Comparison of ENCODE assay signal across 8 mouse cellular contexts in genomic region chr7:102249896-102250630, GRCm38 (mm10). TPM values are rescaled to one million over a fixed set of nuclear protein-coding genes. Genes with fewer than 3 reads are reported as not detected.
DNase-seq lines count a peak whose midpoint lies in the region; ATAC-seq and TF ChIP-seq lines count a peak whose summit lies in the region.

No protein-coding gene starts in this region.

- peak overlapping the region; percentile 74 to 85 (median 76) for H3K4me3 ChIP-seq in CH12.LX (replicated peaks in 1 of 3; ENCODE audit: low read depth in 2 of 3, low read length in 2 of 3, poor library complexity in 1 of 3)
- H3K4me3 ChIP-seq in heart, embryonic 15.5 days: peak overlapping the region; percentile 93
- peak overlapping the region; percentile 81 for H3K4me3 ChIP-seq in lung, embryonic 14.5 days (ENCODE audit: low read depth, low read length)
- peak overlapping the region; percentile 71 for H3K4me3 ChIP-seq in neural tube, embryonic 14.5 days (ENCODE audit: low read depth, low read length)

- TF ChIP-seq CTCF in CH12.LX (conservative IDR thresholded peaks at IDR 0.05 in 1 of 2, IDR thresholded peaks at IDR 0.05 in 1 of 2; ENCODE audit: low read depth in 2 of 2, low read length in 2 of 2): no peak
- no peak for TF ChIP-seq CTCF in lung, embryonic 14.5 days (IDR thresholded peaks at IDR 0.05; ENCODE audit: low read depth)

- peak; percentile 83 for DNase-seq in CH12.LX (ENCODE audit: extremely low read depth)
- DNase-seq in c-Kit-negative CD71-positive TER-119-positive erythroid progenitor cells, embryonic 14.5 days (ENCODE audit: low read depth, low spot score): peak; percentile 51
- peak; percentile 59 for DNase-seq in fibroblast of lung, adult 2 months (ENCODE audit: low read depth)
- DNase-seq in kidney, postnatal 10 days: peak; percentile 90
- peak; percentile 84 for DNase-seq in lung, embryonic 14.5 days
- DNase-seq in testis, postnatal 10 days (ENCODE audit: low spot score): peak; percentile 81

- H3K4me2 ChIP-seq in CH12.LX (ENCODE audit: insufficient read depth, low read depth, poor library complexity, severe bottlenecking): peak overlapping the region; percentile 22; the same call in 1 of the 2 replicates
- H3K4me2 ChIP-seq in heart, embryonic 15.5 days: peak overlapping the region; percentile 79
- peak overlapping the region; percentile 83 for H3K4me2 ChIP-seq in lung, embryonic 14.5 days
- peak overlapping the region; percentile 92 for H3K4me2 ChIP-seq in neural tube, embryonic 14.5 days (ENCODE audit: low read depth, low read length)

- H3K27me3 ChIP-seq in CH12.LX (replicated peaks): no peaks in the 10 kb centered on the region
- 0 out of 2 replicates have a peak, but pooled peaks cover under 1% of the 10 kb centered on the region for H3K27me3 ChIP-seq in heart, embryonic 15.5 days
- no peaks in the 10 kb centered on the region for H3K27me3 ChIP-seq in lung, embryonic 14.5 days (ENCODE audit: insufficient read depth, low read length)
- H3K27me3 ChIP-seq in neural tube, embryonic 14.5 days (ENCODE audit: control insufficient read depth, insufficient read depth, low read length): no peaks in the 10 kb centered on the region

- TF ChIP-seq RAD21 in CH12.LX (IDR thresholded peaks at IDR 0.05; ENCODE audit: low read depth, low read length): no peak

- in situ Hi-C loops in CH12.LX (cut with MboI; ENCODE audit: low pct_ligation_motif_present, low pct_unique_long_range_greater_than_20kb, low sequenced_read_pairs): loop anchor here (25.0 kb wide), 1 partner anchor 588 kb away; the partner anchor contains the start of gene Clpb

- under 1% methylated on average over 47 of the region's 49 CpGs for WGBS in heart, embryonic 15.5 days
- WGBS in lung, embryonic 14.5 days: under 1% methylated on average over 37 of the region's 49 CpGs
- 0% methylated on average over 25 of the region's 49 CpGs for WGBS in neural tube, embryonic 14.5 days

- dilution Hi-C loops in CH12.LX (cut with MboI; ENCODE audit: extremely low pct_ligation_motif_present, extremely low pct_unique_long_range_greater_than_20kb, low sequenced_read_pairs): no loop called here

- H3K9ac ChIP-seq in CH12.LX (ENCODE audit: insufficient read depth, low read depth): peak overlapping the region; percentile 94
- H3K9ac ChIP-seq in heart, embryonic 15.5 days: peak overlapping the region; percentile 96
- H3K9ac ChIP-seq in lung, embryonic 14.5 days: peak overlapping the region; percentile 84
- H3K9ac ChIP-seq in neural tube, embryonic 14.5 days (replicated peaks; ENCODE audit: low read depth, low read length): peak overlapping the region; percentile 84

- no peaks in the 10 kb centered on the region for H3K9me3 ChIP-seq in CH12.LX (replicated peaks; ENCODE audit: low read length)
- no peaks in the 10 kb centered on the region for H3K9me3 ChIP-seq in heart, embryonic 15.5 days (replicated peaks)
- no peaks in the 10 kb centered on the region for H3K9me3 ChIP-seq in lung, embryonic 14.5 days (ENCODE audit: low read depth, low read length)
- no peaks in the 10 kb centered on the region for H3K9me3 ChIP-seq in neural tube, embryonic 14.5 days (ENCODE audit: control insufficient read depth, low read length)

- peak; percentile 85 for ATAC-seq in heart, embryonic 15.5 days (replicated peaks; ENCODE audit: insufficient number of reproducible peaks, insufficient read depth, low FRiP score, low read depth)
- peak; percentile 85 for ATAC-seq in lung, embryonic 14.5 days (ENCODE audit: insufficient read depth)
- ATAC-seq in neural tube, embryonic 14.5 days (ENCODE audit: low read depth): peak; percentile 79

- peak; percentile 76 for TF ChIP-seq POLR2A in CH12.LX (IDR thresholded peaks at IDR 0.05; ENCODE audit: low read depth, low read length)

- no peaks in the 10 kb centered on the region for H3K36me3 ChIP-seq in CH12.LX (replicated peaks in 1 of 2; ENCODE audit: control insufficient read depth in 1 of 2, insufficient read depth in 1 of 2, low read length in 1 of 2)
- no peaks in the 10 kb centered on the region for H3K36me3 ChIP-seq in heart, embryonic 15.5 days
- H3K36me3 ChIP-seq in lung, embryonic 14.5 days (ENCODE audit: insufficient read depth): no peaks in the 10 kb centered on the region
- no peaks in the 10 kb centered on the region for H3K36me3 ChIP-seq in neural tube, embryonic 14.5 days (ENCODE audit: control insufficient read depth, insufficient read depth, low read length)

- peaks cover 40% of the 10 kb centered on the region for H3K79me2 ChIP-seq in CH12.LX (replicated peaks; ENCODE audit: control insufficient read depth, extremely low read depth, insufficient read depth, poor library complexity, severe bottlenecking)

- no peak for TF ChIP-seq EP300 in CH12.LX (IDR thresholded peaks at IDR 0.05; ENCODE audit: low read length)

- peak overlapping the region; percentile 92 for H3K27ac ChIP-seq in CH12.LX (ENCODE audit: insufficient read depth, low read depth)
- H3K27ac ChIP-seq in heart, embryonic 15.5 days: peak overlapping the region; percentile 97
- peak overlapping the region; percentile 99 for H3K27ac ChIP-seq in lung, embryonic 14.5 days (ENCODE audit: low read depth)
- H3K27ac ChIP-seq in neural tube, embryonic 14.5 days (ENCODE audit: low read depth, low read length): peak overlapping the region; percentile 80

- peaks cover 27 to 40% of the 10 kb centered on the region in 2 experiments for H3K4me1 ChIP-seq in CH12.LX (ENCODE audit: control insufficient read depth in 1 of 2, insufficient read depth in 2 of 2)
- peaks cover 41% of the 10 kb centered on the region for H3K4me1 ChIP-seq in heart, embryonic 15.5 days (replicated peaks)
- H3K4me1 ChIP-seq in lung, embryonic 14.5 days (ENCODE audit: insufficient read depth): peaks cover 27% of the 10 kb centered on the region
- H3K4me1 ChIP-seq in neural tube, embryonic 14.5 days (ENCODE audit: control insufficient read depth, insufficient read depth, low read length): peaks cover 11% of the 10 kb centered on the region

TF ChIP-seq in CH12.LX, 34 proteins besides CTCF, POLR2A, EP300 and RAD21:
- TF ChIP-seq TCF12 (IDR thresholded peaks at IDR 0.05; ENCODE audit: low read depth, low read length) (peak; percentile 52), IRF4 (IDR thresholded peaks at IDR 0.05; ENCODE audit: low read depth, low read length) (peak; percentile 40; the same call in 1 of the 2 replicates), BHLHE40 (IDR thresholded peaks at IDR 0.05; ENCODE audit: low read depth, low read length) (no peak), UBTF (IDR thresholded peaks at IDR 0.05; ENCODE audit: low read depth, low read length) (0 out of 2 replicates have a peak, but pooled peaks have one; percentile 67), SIN3A (IDR thresholded peaks at IDR 0.05; ENCODE audit: low read length) (peak; percentile 80), ELF1 (IDR thresholded peaks at IDR 0.05; ENCODE audit: low read depth, low read length) (peak; percentile 72), NELFE (IDR thresholded peaks at IDR 0.05; ENCODE audit: low read depth, low read length) (peak; percentile 72), GABPA (IDR thresholded peaks at IDR 0.05; ENCODE audit: insufficient replicate concordance, low read depth, low read length) (no peak), MXI1 (IDR thresholded peaks at IDR 0.05; ENCODE audit: low read depth, low read length) (no peak; the same call in 1 of the 2 replicates), MAZ (IDR thresholded peaks at IDR 0.05; ENCODE audit: low read depth, low read length) (peak; percentile 78; the same call in 1 of the 2 replicates), JUND (conservative IDR thresholded peaks at IDR 0.05; ENCODE audit: low read depth, low read length) (no peak), MEF2A (IDR thresholded peaks at IDR 0.05; ENCODE audit: borderline replicate concordance, low read depth, low read length) (no peak; the same call in 1 of the 2 replicates), CHD2 (IDR thresholded peaks at IDR 0.05; ENCODE audit: low read length) (0 out of 2 replicates have a peak, but pooled peaks have one; percentile 4)

RNA-seq across cellular contexts. Expression of gene Rhog, which starts 5.8 kb away (rescaled TPM):
- 17.1 and 22.7 TPM in 2 replicates for total RNA-seq in CH12.LX (2012; rRNA removed)
- total RNA-seq in CH12.LX (2014; rRNA removed): 9.6 and 12.2 TPM in 2 replicates
- 109 and 118 TPM in 2 replicates for polyA plus RNA-seq in CH12.LX (2012; ENCODE audit: insufficient read length, low read depth)
- polyA plus RNA-seq in heart, embryonic 15.5 days (2015; fragmentation: Nextera tagmentation; extraction: Ambion mirVana): 37.6 and 53.6 TPM in 2 replicates
- 68.4 and 71.9 TPM in 2 replicates for polyA plus RNA-seq in lung, embryonic 14.5 days (2014; fragmentation: Nextera tagmentation; extraction: Ambion mirVana)
- 11.4 and 19.4 TPM in 2 replicates for polyA plus RNA-seq in neural tube, embryonic 14.5 days (2014; fragmentation: Nextera tagmentation; extraction: Ambion mirVana)

RNA-seq across cellular contexts. Expression of gene Stim1, which starts 17.5 kb away (rescaled TPM):
- total RNA-seq in CH12.LX (2012; rRNA removed) (8.9 and 10.2 TPM in 2 replicates), CH12.LX (2014; rRNA removed) (21.0 and 26.6 TPM in 2 replicates)
- 23.9 and 24.1 TPM in 2 replicates for polyA plus RNA-seq in CH12.LX (2012; ENCODE audit: insufficient read length, low read depth)
- 14.7 and 16.5 TPM in 2 replicates for polyA plus RNA-seq in heart, embryonic 15.5 days (2015; fragmentation: Nextera tagmentation; extraction: Ambion mirVana)
- 15.9 and 16.3 TPM in 2 replicates for polyA plus RNA-seq in lung, embryonic 14.5 days (2014; fragmentation: Nextera tagmentation; extraction: Ambion mirVana)
- 12.1 and 17.5 TPM in 2 replicates for polyA plus RNA-seq in neural tube, embryonic 14.5 days (2014; fragmentation: Nextera tagmentation; extraction: Ambion mirVana)

RNA-seq across cellular contexts. Expression of gene Pgap2, which starts 40.1 kb away (rescaled TPM):
- total RNA-seq in CH12.LX (2012; rRNA removed) (13.2 and 18.3 TPM in 2 replicates), CH12.LX (2014; rRNA removed) (20.3 and 23.7 TPM in 2 replicates)
- 26.1 and 38.5 TPM in 2 replicates for polyA plus RNA-seq in CH12.LX (2012; ENCODE audit: insufficient read length, low read depth)
- 50.8 and 59.0 TPM in 2 replicates for polyA plus RNA-seq in heart, embryonic 15.5 days (2015; fragmentation: Nextera tagmentation; extraction: Ambion mirVana)
- polyA plus RNA-seq in lung, embryonic 14.5 days (2014; fragmentation: Nextera tagmentation; extraction: Ambion mirVana): 77.9 and 80.4 TPM in 2 replicates
- 57.4 and 59.2 TPM in 2 replicates for polyA plus RNA-seq in neural tube, embryonic 14.5 days (2014; fragmentation: Nextera tagmentation; extraction: Ambion mirVana)

RNA-seq across cellular contexts. Expression of gene Nup98, which starts 40.1 kb away (rescaled TPM):
- 24.6 and 27.3 TPM in 2 replicates for total RNA-seq in CH12.LX (2012; rRNA removed)
- total RNA-seq in CH12.LX (2014; rRNA removed): 23.9 and 25.0 TPM in 2 replicates
- 34.3 and 37.1 TPM in 2 replicates for polyA plus RNA-seq in CH12.LX (2012; ENCODE audit: insufficient read length, low read depth)
- 17.8 and 22.0 TPM in 2 replicates for polyA plus RNA-seq in heart, embryonic 15.5 days (2015; fragmentation: Nextera tagmentation; extraction: Ambion mirVana)
- 50.2 and 50.7 TPM in 2 replicates for polyA plus RNA-seq in lung, embryonic 14.5 days (2014; fragmentation: Nextera tagmentation; extraction: Ambion mirVana)
- 26.8 and 29.0 TPM in 2 replicates for polyA plus RNA-seq in neural tube, embryonic 14.5 days (2014; fragmentation: Nextera tagmentation; extraction: Ambion mirVana)

Comparison
In these comparisons a context has a peak if more than half of its experiments do, and no peak if none do; other contexts are left out.
1. Peak in every context shown above with its lines: DNase-seq, ATAC-seq, H3K4me3 ChIP-seq and H3K27ac ChIP-seq.
2. H3K4me2 ChIP-seq: peak in every context shown above with its lines; median percentile 92 in neural tube, embryonic 14.5 days; 83 in lung, embryonic 14.5 days; 79 in heart, embryonic 15.5 days; 22 in CH12.LX.